Mouse (Mus musculus) cerebellum, adult 2 months (tissue): ENCODE measurements around the gene Procr. TPM values are rescaled to one million over a fixed set of nuclear protein-coding genes. Genes with fewer than 3 reads are reported as not detected.

Experiments used
- DNase-seq, 2 experiments: peaks; one replicate each; pipeline ENCODE4 v3.0.0; 2021
- H3K27ac ChIP-seq: fragments of 200-500 bp; 2 replicates; pipeline ENCODE4 v1.5.1; 2012; ENCODE audit warnings: low read length, control low read depth, inconsistent platforms; ENCODE audit not compliant: insufficient read depth
- H3K27me3 ChIP-seq: fragments of 200-500 bp; 2 replicates; pipeline ENCODE4 v1.6.1; 2012; ENCODE audit warnings: inconsistent platforms, mild to moderate bottlenecking, low read length, moderate library complexity; ENCODE audit not compliant: control insufficient read depth, insufficient read depth
- H3K4me1 ChIP-seq: fragments of 200-500 bp; 2 replicates; pipeline ENCODE4 v1.6.1; 2011; ENCODE audit warnings: low read length; ENCODE audit not compliant: control insufficient read depth, insufficient read depth
- H3K4me3 ChIP-seq: fragments of 200-500 bp; replicated peaks from 2 replicates; pipeline ENCODE3; 2011; ENCODE audit warnings: mild to moderate bottlenecking, low read depth, low read length, control low read depth; ENCODE audit not compliant: insufficient read depth
- CTCF ChIP-seq: fragments of 200-500 bp; IDR thresholded peaks from 2 replicates; pipeline ENCODE4 v1.5.1; 2011; ENCODE audit warnings: low read depth, mild to moderate bottlenecking, control low read depth, low read length, moderate library complexity, borderline replicate concordance; ENCODE audit not compliant: insufficient read depth
- POLR2A ChIP-seq: fragments of 200-500 bp; IDR thresholded peaks from 2 replicates; pipeline ENCODE4 v1.6.1; 2011; ENCODE audit warnings: low read length, control low read depth, borderline replicate concordance; ENCODE audit not compliant: insufficient read depth
- WGBS: fragments of 180-500 bp; shearing (Covaris S2); methylation state at CpG from one replicate; pipeline ENCODE4 v1.1.7; 2018; 5-methylcytosine and 5-hydroxymethylcytosine counted together
- polyA plus RNA-seq: library from polyadenylated mRNA; depleted of rRNA; stranded (reverse); fragments of >200 nt; gene quantifications from 2 replicates; pipeline ENCODE4 v1.2.3, GENCODE M21; 2012; rRNA removed

The Procr gene
- 1.9 TPM in 2 replicates for polyA plus RNA-seq

GRCm38 (mm10) chr2:155751014-155751786 is at the start of gene Procr:
Procr (plus strand) TSS chr2:155751117.
- peak within 1 kb of the TSS; percentile 14 for H3K4me3 ChIP-seq
- no peak within 1 kb of the TSS for H3K27ac ChIP-seq
- H3K4me1 ChIP-seq: no peaks in the 10 kb centered on the region
- TF ChIP-seq CTCF: no peak
- no peak for TF ChIP-seq POLR2A
- no peak for DNase-seq
- no peaks in the 10 kb centered on the region for H3K27me3 ChIP-seq
- WGBS: 8% methylated on average over 25 of the region's 25 CpGs

- DNase-seq: no peak
- 91% methylated on average over 19 of the region's 19 CpGs for WGBS
Observed at GRCm38 (mm10) chr2:155701399-155701919, 49.5 kb upstream of the Procr start.

DNA sequence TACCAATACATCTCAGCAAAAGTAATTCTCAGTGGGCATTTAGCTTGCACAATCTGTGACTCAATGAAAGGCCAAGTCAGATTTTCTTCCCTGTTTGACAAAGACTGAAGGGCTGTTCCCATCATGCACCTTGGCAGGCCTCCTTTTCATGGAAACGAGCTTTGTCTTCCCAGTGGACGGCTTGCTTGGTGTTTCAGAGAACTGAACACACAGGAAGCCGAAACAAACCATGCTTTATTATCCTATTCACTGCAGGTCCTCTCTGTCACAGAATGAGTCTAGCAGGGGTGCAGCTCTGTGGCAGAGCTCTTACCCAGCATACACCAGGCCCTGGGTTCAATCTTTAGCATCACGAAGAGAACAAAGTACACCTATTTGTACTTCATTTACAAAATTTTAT is 47.3 kb upstream of the Procr start:
- Histone ChIP-seq H3K27ac (no peak overlapping the region), H3K4me3 (no peak overlapping the region), H3K27me3 (no peaks in the 10 kb centered on the region), H3K4me1 (0 out of 2 replicates have a peak, but pooled peaks cover 3% of the 10 kb centered on the region)
- DNase-seq: no peak
- WGBS: 30% methylated on average over 4 of the region's 4 CpGs
- no peak for TF ChIP-seq POLR2A
- no peak for TF ChIP-seq CTCF

More at GRCm38 (mm10) chr2:155701399-155701919, 49.5 kb upstream of the Procr start:
- TF ChIP-seq POLR2A: no peak
- TF ChIP-seq CTCF: no peak
- no peak overlapping the region for H3K4me3 ChIP-seq
- H3K27ac ChIP-seq: no peak overlapping the region
- H3K4me1 ChIP-seq: no peaks in the 10 kb centered on the region; the same call in 1 of the 2 replicates
- H3K27me3 ChIP-seq: no peaks in the 10 kb centered on the region

GRCm38 (mm10) chr2:155707251-155707650 is 43.7 kb upstream of the Procr start:
- no peaks in the 10 kb centered on the region for H3K27me3 ChIP-seq
- no peak for TF ChIP-seq POLR2A
- no peak for TF ChIP-seq CTCF
- H3K4me3 ChIP-seq: no peak overlapping the region
- no peak overlapping the region for H3K27ac ChIP-seq
- no peak for DNase-seq
- 0 out of 2 replicates have a peak, but pooled peaks cover 3% of the 10 kb centered on the region for H3K4me1 ChIP-seq
- WGBS: 50% methylated on average over 4 of the region's 4 CpGs

DNA sequence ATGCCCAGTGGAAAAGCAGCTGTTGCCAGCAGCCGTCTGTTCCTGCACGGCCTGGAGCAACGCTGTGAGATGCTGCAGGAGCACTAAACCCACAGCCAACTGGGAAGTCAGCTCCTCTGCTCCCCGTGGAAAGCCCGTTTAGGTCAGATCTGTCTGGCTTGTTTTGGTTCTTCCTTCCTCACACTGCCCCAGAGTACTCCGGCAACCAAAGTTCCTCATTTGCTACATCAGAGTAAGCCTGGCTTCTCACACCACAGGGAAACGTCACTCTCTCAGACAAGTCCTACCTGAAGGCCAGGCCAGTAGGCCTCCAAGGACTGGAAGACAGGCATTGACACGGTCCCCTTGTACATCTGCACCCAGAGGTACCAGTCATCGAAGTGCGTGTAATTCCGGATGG is 40.4 kb upstream of the Procr start:
- Histone ChIP-seq H3K4me3 (no peak overlapping the region), H3K27ac (no peak overlapping the region), H3K27me3 (no peaks in the 10 kb centered on the region), H3K4me1 (0 out of 2 replicates have a peak, but pooled peaks cover 3% of the 10 kb centered on the region)
- DNase-seq: no peak
- no peak for TF ChIP-seq POLR2A
- no peak for TF ChIP-seq CTCF
- WGBS: 78% methylated on average over 11 of the region's 11 CpGs

DNA sequence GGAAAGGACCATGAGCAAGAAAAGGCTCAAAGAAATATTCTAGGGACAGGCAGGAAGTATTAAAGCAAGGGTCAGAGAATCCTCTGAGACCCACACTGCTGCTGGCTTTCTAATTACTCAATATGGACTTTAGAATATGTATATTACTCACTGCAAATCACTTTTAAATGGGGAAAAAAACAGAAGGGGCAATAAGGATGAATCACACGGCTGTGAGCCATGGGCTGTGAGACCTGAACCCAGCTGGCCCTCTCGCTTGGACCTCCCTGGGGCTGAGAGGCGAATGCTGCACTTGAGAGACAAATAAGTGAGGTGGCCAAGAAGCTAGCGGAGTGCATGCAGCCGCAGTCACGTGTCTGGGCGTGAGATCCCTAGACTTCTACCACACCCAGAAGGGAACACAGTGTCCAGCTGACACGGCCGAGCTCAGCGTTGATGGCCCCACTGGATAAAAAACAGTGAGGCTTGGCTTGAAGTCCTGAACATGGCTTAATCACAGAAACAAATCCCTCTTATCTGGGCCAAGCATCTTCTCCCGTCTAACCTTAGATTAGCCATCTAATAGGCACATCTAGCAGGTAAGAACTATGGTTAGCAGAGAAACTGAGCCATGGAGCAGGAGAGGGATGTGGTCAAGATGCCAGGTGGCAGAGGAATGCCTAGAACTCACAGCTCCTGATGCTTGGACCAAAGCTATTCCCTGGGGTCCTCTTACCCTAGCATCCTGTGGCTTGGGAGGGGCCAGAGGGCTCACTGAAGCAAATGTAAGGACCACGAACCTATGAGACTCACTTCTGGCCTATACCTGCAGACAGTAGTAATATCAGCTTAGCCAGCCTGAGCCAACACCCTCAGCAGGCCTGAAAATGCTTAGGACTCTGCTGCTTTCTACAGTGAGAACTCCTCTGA is 33.6 kb upstream of the Procr start:
- WGBS: 73% methylated on average over 12 of the region's 12 CpGs
- H3K27ac ChIP-seq: no peak overlapping the region
- TF ChIP-seq CTCF (no peak), POLR2A (no peak)
- no peak overlapping the region for H3K4me3 ChIP-seq
- no peaks in the 10 kb centered on the region for H3K4me1 ChIP-seq
- H3K27me3 ChIP-seq: no peaks in the 10 kb centered on the region
- no peak for DNase-seq

DNA sequence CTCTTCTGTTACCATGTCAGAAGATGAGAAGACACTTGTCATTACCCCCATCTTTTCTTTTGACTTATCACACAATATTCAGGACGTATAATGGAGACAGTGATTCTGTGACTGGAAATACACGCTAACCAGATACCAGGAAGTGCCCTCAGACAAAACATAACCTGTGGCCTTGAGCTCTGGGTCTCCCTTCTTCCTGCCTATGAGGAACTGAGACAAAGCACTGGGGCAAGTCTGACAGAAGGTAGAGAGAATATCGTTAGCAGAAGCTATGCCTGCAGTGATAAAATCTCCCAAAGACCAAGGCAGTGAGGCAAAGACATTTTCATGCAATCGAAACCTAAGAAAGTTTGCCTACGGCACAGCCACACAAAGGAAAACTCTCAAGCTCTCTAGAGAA is 30.3 kb upstream of the Procr start:
- no peak for TF ChIP-seq POLR2A
- TF ChIP-seq CTCF: no peak
- 91% methylated on average over 5 of the region's 5 CpGs for WGBS
- Histone ChIP-seq H3K4me3 (no peak overlapping the region), H3K27me3 (no peaks in the 10 kb centered on the region), H3K27ac (no peak overlapping the region), H3K4me1 (no peaks in the 10 kb centered on the region)
- no peak for DNase-seq
